Mouse (Mus musculus): Measurements from ENCODE around the gene 4930556J24Rik. TPM values are rescaled to one million over a fixed set of nuclear protein-coding genes. Genes with fewer than 3 reads are reported as not detected.

Gene 4930556J24Rik
- polyA plus RNA-seq, 1 experiment from 2014 or later, result 0.37 TPM

GRCm38 (mm10) chr11:3993914-3994313 lies 17.3 kb upstream of the 4930556J24Rik start:
- 71% methylated on average over 6 of the region's 6 CpGs for WGBS
- Histone ChIP-seq H3K36me3 (no peaks in the 10 kb centered on the region), H3K27ac (no peak overlapping the region), H3K9ac (no peak overlapping the region), H3K4me1 (peaks cover 12% of the 10 kb centered on the region), H3K4me2 (replicated peaks) (no peak overlapping the region), H3K4me3 (no peak overlapping the region), H3K9me3 (no peaks in the 10 kb centered on the region), H3K27me3 (peaks cover 32% of the 10 kb centered on the region)
- no peak for ATAC-seq (ENCODE audit: low FRiP score, low read depth)

- Histone ChIP-seq H3K4me2 (replicated peaks) (no peak overlapping the region), H3K4me3 (no peak overlapping the region), H3K27me3 (peaks cover 25% of the 10 kb centered on the region), H3K9ac (no peak overlapping the region), H3K4me1 (peaks cover 5% of the 10 kb centered on the region; the same call in 1 of the 2 replicates), H3K9me3 (no peaks in the 10 kb centered on the region), H3K36me3 (no peaks in the 10 kb centered on the region), H3K27ac (no peak overlapping the region)
- 79% methylated on average over 6 of the region's 6 CpGs for WGBS
- ATAC-seq (ENCODE audit: low FRiP score, low read depth), result no peak
Observed at GRCm38 (mm10) chr11:3993132-3993531, 16.6 kb upstream of the 4930556J24Rik start.

DNA sequence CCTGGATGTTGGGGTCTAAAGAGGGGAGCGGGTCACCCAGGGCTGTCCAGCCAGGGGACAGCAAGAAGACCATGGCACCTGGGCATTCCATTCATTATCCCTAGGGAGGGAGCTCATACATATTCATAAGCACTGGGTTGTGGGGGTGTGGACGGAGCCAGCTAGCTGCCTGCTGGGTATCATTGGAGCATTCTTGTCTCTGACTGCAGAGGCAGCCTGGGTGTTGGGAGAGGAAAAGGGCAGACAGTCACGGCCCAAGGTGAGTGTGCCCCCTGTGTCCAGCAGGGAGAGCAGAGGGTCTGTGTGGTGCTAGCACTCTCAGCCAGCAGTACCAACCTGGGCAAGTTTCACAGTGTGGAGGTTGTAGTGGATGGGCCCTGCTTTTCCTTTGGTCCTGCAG lies 13.2 kb upstream of the 4930556J24Rik start:
- no peak overlapping the region for H3K4me2 ChIP-seq (replicated peaks)
- peaks cover 1% of the 10 kb centered on the region; the same call in 1 of the 2 replicates for H3K4me1 ChIP-seq
- ATAC-seq (ENCODE audit: low FRiP score, low read depth), result no peak
- no peak overlapping the region for H3K4me3 ChIP-seq
- WGBS, result 69% methylated on average over 3 of the region's 3 CpGs
- H3K9me3 ChIP-seq, result no peaks in the 10 kb centered on the region
- H3K27ac ChIP-seq, result no peak overlapping the region
- H3K27me3 ChIP-seq, result peaks cover 5% of the 10 kb centered on the region; the same call in 1 of the 2 replicates
- no peak overlapping the region for H3K9ac ChIP-seq
- H3K36me3 ChIP-seq, result no peaks in the 10 kb centered on the region

- WGBS, result 9% methylated on average over 15 of the region's 15 CpGs
- ATAC-seq (ENCODE audit: low FRiP score, low read depth), result no peak
- H3K4me1 ChIP-seq, result peaks cover 18% of the 10 kb centered on the region
- H3K36me3 ChIP-seq, result peaks cover 22% of the 10 kb centered on the region
- H3K27ac ChIP-seq, result peak overlapping the region; percentile 39; the same call in 1 of the 2 replicates
- H3K9ac ChIP-seq, result peak overlapping the region; percentile 65
- peak overlapping the region; percentile 47 for H3K4me3 ChIP-seq
- peaks cover 13% of the 10 kb centered on the region for H3K27me3 ChIP-seq
- H3K9me3 ChIP-seq, result no peaks in the 10 kb centered on the region
- peak overlapping the region; percentile 83 for H3K4me2 ChIP-seq (replicated peaks)
Observed at GRCm38 (mm10) chr11:3983863-3984745, 7.5 kb upstream of the 4930556J24Rik start.

DNA sequence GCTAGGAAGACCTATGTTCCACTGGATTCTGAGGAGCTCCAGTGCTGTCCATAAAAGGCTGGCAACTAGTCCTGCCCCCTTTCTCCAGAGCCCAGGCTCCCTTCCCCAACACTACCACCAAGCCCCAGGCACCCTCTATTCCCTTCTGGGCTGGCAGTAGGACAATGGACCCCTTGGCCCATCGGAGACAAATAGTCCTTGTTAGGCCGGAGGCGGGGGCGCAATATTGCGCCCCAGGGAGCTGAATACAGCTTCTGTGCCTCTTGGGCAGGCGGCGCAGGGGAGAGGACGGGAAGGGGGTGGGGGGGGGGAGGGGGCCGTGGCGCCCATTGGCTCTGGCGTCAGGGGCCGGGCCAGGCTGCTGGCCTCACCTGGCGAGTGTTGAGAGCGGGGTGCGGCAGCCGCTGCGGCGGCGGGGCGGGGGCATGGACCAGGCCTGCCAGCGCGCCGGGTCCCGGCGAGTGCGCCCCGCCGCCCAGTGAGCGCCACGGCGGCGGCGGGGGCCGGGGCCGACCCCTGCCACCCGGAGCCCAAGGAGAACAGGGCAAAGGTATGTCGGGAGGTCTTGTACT lies 6.8 kb upstream of the 4930556J24Rik start, which contains the start of gene Gal3st1:
Gal3st1 (plus strand) TSS at position 346 of the 572 bp plus-strand sequence.
- peak; percentile 58 for ATAC-seq (ENCODE audit: low FRiP score, low read depth)
- Histone ChIP-seq H3K27ac (peak within 1 kb of the TSS; percentile 39; the same call in 1 of the 2 replicates), H3K4me1 (peaks cover 18% of the 10 kb centered on the region), H3K36me3 (peaks cover 29% of the 10 kb centered on the region), H3K9me3 (no peaks in the 10 kb centered on the region), H3K9ac (peak within 1 kb of the TSS; percentile 65), H3K4me2 (replicated peaks) (peak within 1 kb of the TSS; percentile 83), H3K27me3 (peaks cover 13% of the 10 kb centered on the region), H3K4me3 (peak within 1 kb of the TSS; percentile 47)
- 1% methylated on average over 32 of the region's 37 CpGs for WGBS

DNA sequence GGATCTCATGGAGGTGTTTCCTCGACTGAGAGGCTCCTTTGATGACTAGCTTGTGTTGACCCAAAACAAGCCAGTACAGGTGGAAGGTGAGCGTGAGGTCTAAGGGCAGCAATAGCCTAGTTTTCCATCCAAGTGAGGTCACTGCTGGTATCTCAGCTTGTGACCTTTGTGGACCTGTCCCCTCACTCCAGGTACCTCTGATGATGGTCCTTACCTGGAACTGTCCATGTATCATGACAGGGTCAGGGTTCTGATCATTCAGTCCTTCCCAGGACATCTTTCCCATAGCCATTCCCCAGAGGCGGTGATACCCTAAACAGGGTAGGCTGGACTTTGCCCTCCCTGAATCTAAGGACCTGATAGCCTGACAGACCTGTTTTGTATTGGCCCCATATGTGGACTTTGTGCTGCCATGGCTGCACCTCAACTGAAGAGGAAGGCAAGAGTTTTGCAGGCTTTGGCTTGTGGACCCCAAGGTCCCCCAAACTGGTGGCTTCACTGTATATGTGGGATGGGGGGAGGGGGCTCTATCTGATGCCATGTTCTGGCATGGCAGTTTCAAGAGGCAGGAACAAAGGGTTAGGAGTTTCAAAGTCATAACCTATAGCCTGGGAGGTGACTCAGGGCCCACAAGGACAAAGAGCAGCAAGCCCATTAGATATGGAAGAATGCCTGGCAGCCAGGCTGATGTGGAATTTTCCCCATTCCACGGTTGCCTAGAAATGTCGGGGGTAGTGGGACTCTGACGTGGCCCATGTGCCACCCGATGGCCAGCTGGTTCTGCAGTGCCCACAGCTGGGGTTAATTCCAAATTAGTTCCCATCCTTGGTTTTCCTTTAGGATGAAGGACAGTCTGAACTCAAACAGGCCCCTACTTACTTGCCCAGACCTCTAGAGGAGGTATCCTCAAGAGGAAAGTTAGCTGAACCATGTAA lies 6.0 kb upstream of the 4930556J24Rik start:
- Histone ChIP-seq H3K4me3 (no peak overlapping the region), H3K36me3 (peaks cover 37% of the 10 kb centered on the region), H3K27ac (peak overlapping the region; percentile 6; the same call in 1 of the 2 replicates), H3K27me3 (peaks cover 13% of the 10 kb centered on the region), H3K9ac (no peak overlapping the region), H3K4me2 (replicated peaks) (no peak overlapping the region), H3K4me1 (peaks cover 18% of the 10 kb centered on the region), H3K9me3 (no peaks in the 10 kb centered on the region)
- no peak for ATAC-seq (ENCODE audit: low FRiP score, low read depth)
- 72% methylated on average over 7 of the region's 7 CpGs for WGBS

GRCm38 (mm10) chr11:3981536-3981935 lies 5.0 kb upstream of the 4930556J24Rik start:
- Histone ChIP-seq H3K9ac (no peak overlapping the region), H3K27me3 (peaks cover 13% of the 10 kb centered on the region), H3K4me2 (replicated peaks) (no peak overlapping the region), H3K27ac (peak overlapping the region; percentile 61; the same call in 1 of the 2 replicates), H3K36me3 (peaks cover 47% of the 10 kb centered on the region), H3K9me3 (no peaks in the 10 kb centered on the region), H3K4me3 (no peak overlapping the region), H3K4me1 (peaks cover 18% of the 10 kb centered on the region)
- 0 out of 2 replicates have a peak, but pooled peaks have one; percentile 28 for ATAC-seq (ENCODE audit: low FRiP score, low read depth)
- 50% methylated on average over 6 of the region's 6 CpGs for WGBS

DNA sequence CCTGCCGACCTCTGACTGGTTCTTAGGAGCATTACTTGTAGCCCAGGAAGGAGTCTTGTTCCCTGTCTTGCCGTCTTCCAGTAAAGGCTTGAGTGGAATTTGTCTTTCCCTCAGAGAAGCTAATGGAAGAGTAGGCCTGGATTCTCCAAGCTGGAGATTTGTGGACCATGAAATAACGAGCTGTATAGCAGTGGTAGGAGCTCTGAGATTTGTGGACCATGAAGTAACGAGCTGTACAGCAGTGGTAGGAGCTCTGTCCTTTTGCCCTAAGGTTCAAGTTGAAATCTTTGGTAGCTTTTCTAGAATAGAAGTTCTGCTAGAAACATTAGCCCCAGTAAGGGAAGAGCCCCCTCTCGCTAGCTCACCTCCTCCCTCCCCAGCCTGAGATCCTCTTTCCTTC lies 1.8 kb upstream of the 4930556J24Rik start:
- Histone ChIP-seq H3K27ac (no peak overlapping the region), H3K9ac (no peak overlapping the region), H3K4me2 (replicated peaks) (no peak overlapping the region), H3K4me3 (no peak overlapping the region), H3K36me3 (peaks cover 78% of the 10 kb centered on the region), H3K27me3 (peaks cover under 1% of the 10 kb centered on the region; the same call in 1 of the 2 replicates), H3K4me1 (peaks cover 4% of the 10 kb centered on the region; the same call in 1 of the 2 replicates), H3K9me3 (no peaks in the 10 kb centered on the region)
- no peak for ATAC-seq (ENCODE audit: low FRiP score, low read depth)
- 85% methylated on average over 5 of the region's 5 CpGs for WGBS

DNA sequence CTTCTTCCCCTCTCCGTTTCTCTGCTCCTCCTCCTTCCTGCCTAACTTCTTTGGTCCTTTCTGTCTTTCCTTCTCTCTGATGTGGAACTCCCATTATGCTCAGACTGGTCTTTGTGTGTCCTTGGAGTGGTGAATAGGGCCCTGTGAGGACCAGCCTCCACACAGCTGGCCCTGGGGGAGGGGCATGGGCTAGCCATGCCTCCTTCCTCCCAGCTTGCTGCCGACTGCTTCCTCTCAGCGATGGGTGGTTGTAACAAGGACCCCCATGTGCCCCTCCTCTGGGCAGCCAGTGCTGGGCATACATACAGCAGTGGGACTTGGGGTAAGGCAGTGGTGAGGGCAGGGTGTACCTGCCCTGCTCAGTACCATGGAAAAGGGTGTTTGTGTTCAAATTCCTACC lies 2.3 kb downstream of the 4930556J24Rik start:
- Histone ChIP-seq H3K4me2 (replicated peaks) (no peak overlapping the region), H3K27me3 (no peaks in the 10 kb centered on the region), H3K4me3 (no peak overlapping the region), H3K4me1 (no peaks in the 10 kb centered on the region), H3K9ac (no peak overlapping the region), H3K27ac (no peak overlapping the region), H3K36me3 (peaks cover 100% of the 10 kb centered on the region), H3K9me3 (no peaks in the 10 kb centered on the region)
- WGBS, result 85% methylated on average over 3 of the region's 3 CpGs
- ATAC-seq (ENCODE audit: low FRiP score, low read depth), result no peak

- Histone ChIP-seq H3K9ac (no peak overlapping the region), H3K9me3 (no peaks in the 10 kb centered on the region), H3K4me2 (replicated peaks) (no peak overlapping the region), H3K27me3 (no peaks in the 10 kb centered on the region), H3K4me3 (no peak overlapping the region), H3K4me1 (no peaks in the 10 kb centered on the region), H3K36me3 (peaks cover 99% of the 10 kb centered on the region), H3K27ac (no peak overlapping the region)
- ATAC-seq (ENCODE audit: low FRiP score, low read depth), result no peak
- WGBS, result 95% methylated on average over 7 of the region's 7 CpGs
Observed at GRCm38 (mm10) chr11:3973081-3973480, 3.5 kb downstream of the 4930556J24Rik start.

- Histone ChIP-seq H3K4me2 (replicated peaks) (no peak overlapping the region), H3K36me3 (peaks cover 80% of the 10 kb centered on the region)
- no peak for ATAC-seq (ENCODE audit: low FRiP score, low read depth)
Observed at GRCm38 (mm10) chr11:3970361-3970760, 6.2 kb downstream of the 4930556J24Rik start.

More at GRCm38 (mm10) chr11:3970361-3970760, 6.2 kb downstream of the 4930556J24Rik start:
- no peak overlapping the region for H3K27ac ChIP-seq
- no peak overlapping the region for H3K9ac ChIP-seq
- no peaks in the 10 kb centered on the region for H3K27me3 ChIP-seq
- no peak overlapping the region for H3K4me3 ChIP-seq
- peaks cover 4% of the 10 kb centered on the region; the same call in 1 of the 2 replicates for H3K4me1 ChIP-seq
- 95% methylated on average over 7 of the region's 7 CpGs for WGBS
- no peaks in the 10 kb centered on the region for H3K9me3 ChIP-seq
